Mouse (Mus musculus) heart, embryonic 14.5 days (tissue): ENCODE data around the gene Camta2. TPM values are rescaled to one million over a fixed set of nuclear protein-coding genes. Genes with fewer than 3 reads are reported as not detected.

Experiments used
- ATAC-seq: fragments of 200-750 bp; cut with Nextera tagmentation; 2 replicates; pipeline ENCODE4 v1.8.0; 2017; ENCODE audit warnings: low read depth, moderate TSS enrichment; ENCODE audit not compliant: insufficient number of reproducible peaks, insufficient read depth, low FRiP score
- H3K27ac ChIP-seq, 2 experiments: fragments of 200-500 bp in 1 of 2; fragments of 300-500 bp in 1 of 2; sonication (generic) in 1 of 2; replicated peaks in 1 of 2; 2 replicates each; pipeline ENCODE4 v1.5.1; 2012 to 2014; ENCODE audit warnings: low read depth in 2 of 2, low read length in 2 of 2, control low read depth in 1 of 2, mild to moderate bottlenecking in 1 of 2, mixed read lengths in 1 of 2; ENCODE audit not compliant: control insufficient read depth in 1 of 2, insufficient read depth in 1 of 2
- H3K27me3 ChIP-seq: fragments of 300-500 bp; sonication (generic); 2 replicates; pipeline ENCODE4 v1.6.1; 2014; ENCODE audit warnings: mild to moderate bottlenecking, low read length, control low read depth; ENCODE audit not compliant: control insufficient read depth, insufficient read depth
- H3K36me3 ChIP-seq: fragments of 300-500 bp; sonication (generic); 2 replicates; pipeline ENCODE4 v1.6.1; 2014; ENCODE audit warnings: mild to moderate bottlenecking, control low read depth, low read length, mixed read lengths; ENCODE audit not compliant: control insufficient read depth, insufficient read depth
- H3K4me1 ChIP-seq, 2 experiments: fragments of 200-500 bp in 1 of 2; fragments of 300-500 bp in 1 of 2; sonication (generic) in 1 of 2; 2 replicates each; pipeline ENCODE4 v1.6.1; 2012 to 2014; ENCODE audit warnings: low read length in 2 of 2, control low read depth in 1 of 2, mixed read lengths in 1 of 2; ENCODE audit not compliant: control insufficient read depth in 2 of 2, insufficient read depth in 2 of 2
- H3K4me2 ChIP-seq: fragments of 300-500 bp; sonication (generic); 2 replicates; pipeline ENCODE4 v1.6.1; 2014; ENCODE audit warnings: mild to moderate bottlenecking, low read length
- H3K4me3 ChIP-seq, 2 experiments: fragments of 200-500 bp in 1 of 2; fragments of 300-500 bp in 1 of 2; sonication (generic) in 1 of 2; 2 replicates each; pipeline ENCODE4 v1.5.1; 2012 to 2014; ENCODE audit warnings: low read length in 2 of 2, mild to moderate bottlenecking in 2 of 2, control low read depth in 1 of 2, low read depth in 1 of 2, moderate library complexity in 1 of 2; ENCODE audit not compliant: control insufficient read depth in 1 of 2, insufficient read depth in 1 of 2
- H3K9ac ChIP-seq: fragments of 300-500 bp; sonication (generic); 2 replicates; pipeline ENCODE4 v1.6.1; 2014; ENCODE audit warnings: mild to moderate bottlenecking, low read length
- H3K9me3 ChIP-seq: fragments of 300-500 bp; sonication (generic); 2 replicates; pipeline ENCODE4 v1.6.1; 2016; ENCODE audit warnings: low read length, control low read depth; ENCODE audit not compliant: control insufficient read depth
- WGBS: fragments of 180-500 bp; shearing (Covaris S2); extraction: QIAGEN DNeasy Blood & Tissue Kit; methylation state at CpG from one replicate; pipeline ENCODE4 v1.1.7; 2014; 5-methylcytosine and 5-hydroxymethylcytosine counted together
- polyA plus RNA-seq: library from polyadenylated mRNA; unstranded; fragments of >200 nt; fragmentation: Nextera tagmentation; extraction: Ambion mirVana; gene quantifications from 2 replicates; pipeline ENCODE4 v1.2.1, GENCODE M21; 2014

Camta2 gene
- polyA plus RNA-seq, 1 experiment from 2014 or later, result 13.8 TPM

GRCm38 (mm10) chr11:70663957-70664356 lies 23.9 kb downstream of the Camta2 start:
- Histone ChIP-seq H3K4me3 (no peak overlapping the region), H3K4me2 (no peak overlapping the region), H3K9ac (no peak overlapping the region), H3K4me1 (peaks cover 3 to 27% of the 10 kb centered on the region in 2 experiments; a peak in 3 of 4 replicates), H3K27me3 (no peaks in the 10 kb centered on the region), H3K27ac (0 out of 4 replicates have a peak overlapping the region, but pooled peaks of 1 of the 2 experiments have one; percentile 24), H3K9me3 (no peaks in the 10 kb centered on the region), H3K36me3 (peaks cover 82% of the 10 kb centered on the region)
- WGBS, result 69% methylated on average over 6 of the region's 6 CpGs
- no peak for ATAC-seq

- no peak overlapping the region for H3K9ac ChIP-seq
- H3K9me3 ChIP-seq, result no peaks in the 10 kb centered on the region
- no peak overlapping the region for H3K4me2 ChIP-seq
- no peaks in the 10 kb centered on the region for H3K27me3 ChIP-seq
- no peak overlapping the region for H3K4me3 ChIP-seq
- H3K36me3 ChIP-seq, result peaks cover 88% of the 10 kb centered on the region
- H3K27ac ChIP-seq, result 0 out of 4 replicates have a peak overlapping the region, but pooled peaks of 1 of the 2 experiments have one; percentile 19
- peaks cover 9 to 33% of the 10 kb centered on the region in 2 experiments for H3K4me1 ChIP-seq
- WGBS, result 73% methylated on average over 8 of the region's 8 CpGs
- ATAC-seq, result no peak
Observed at GRCm38 (mm10) chr11:70663101-70663500, 24.8 kb downstream of the Camta2 start.

GRCm38 (mm10) chr11:70660571-70660970 lies 27.3 kb downstream of the Camta2 start:
- Histone ChIP-seq H3K27me3 (no peaks in the 10 kb centered on the region), H3K27ac (no peak overlapping the region), H3K36me3 (peaks cover 73% of the 10 kb centered on the region), H3K4me1 (peaks cover 29 to 41% of the 10 kb centered on the region in 2 experiments), H3K4me3 (no peak overlapping the region), H3K9me3 (no peaks in the 10 kb centered on the region), H3K4me2 (no peak overlapping the region), H3K9ac (no peak overlapping the region)
- no peak for ATAC-seq
- 90% methylated on average over 8 of the region's 8 CpGs for WGBS

GRCm38 (mm10) chr11:70658942-70659341 lies 29.0 kb downstream of the Camta2 start:
- H3K27me3 ChIP-seq, result no peaks in the 10 kb centered on the region
- peaks cover 56% of the 10 kb centered on the region for H3K36me3 ChIP-seq
- H3K27ac ChIP-seq, result no peak overlapping the region
- no peaks in the 10 kb centered on the region for H3K9me3 ChIP-seq
- peak overlapping the region; percentile 99 for H3K9ac ChIP-seq
- H3K4me2 ChIP-seq, result peak overlapping the region; percentile 90
- H3K4me1 ChIP-seq, result peaks cover 29 to 39% of the 10 kb centered on the region in 2 experiments
- 51% methylated on average over 7 of the region's 8 CpGs for WGBS
- ATAC-seq, result no peak
- H3K4me3 ChIP-seq, result no peak overlapping the region

GRCm38 (mm10) chr11:70658521-70658920 lies 29.4 kb downstream of the Camta2 start:
- Histone ChIP-seq H3K9ac (peak overlapping the region; percentile 99), H3K9me3 (no peaks in the 10 kb centered on the region), H3K4me1 (peaks cover 29 to 39% of the 10 kb centered on the region in 2 experiments), H3K36me3 (peaks cover 52% of the 10 kb centered on the region), H3K27me3 (no peaks in the 10 kb centered on the region), H3K4me3 (peak overlapping the region; percentile 79 to 97; a peak in 3 of 4 replicates), H3K4me2 (peak overlapping the region; percentile 90), H3K27ac (no peak overlapping the region)
- WGBS, result 79% methylated on average over 5 of the region's 5 CpGs
- no peak for ATAC-seq

- peak overlapping the region; percentile 85 to 98; a peak in 3 of 4 replicates for H3K27ac ChIP-seq
- peaks cover 49% of the 10 kb centered on the region for H3K36me3 ChIP-seq
- peak overlapping the region; percentile 99 for H3K9ac ChIP-seq
- H3K4me1 ChIP-seq, result peaks cover 29 to 37% of the 10 kb centered on the region in 2 experiments
- WGBS, result 47% methylated on average over 9 of the region's 9 CpGs
- H3K4me3 ChIP-seq, result peak overlapping the region; percentile 79 to 97
- H3K27me3 ChIP-seq, result no peaks in the 10 kb centered on the region
- H3K4me2 ChIP-seq, result peak overlapping the region; percentile 90
- no peaks in the 10 kb centered on the region for H3K9me3 ChIP-seq
- no peak for ATAC-seq
Observed at GRCm38 (mm10) chr11:70657991-70658390, 29.9 kb downstream of the Camta2 start.

- Histone ChIP-seq H3K9me3 (no peaks in the 10 kb centered on the region), H3K27ac (peak overlapping the region; percentile 85 to 98), H3K4me1 (peaks cover 32 to 40% of the 10 kb centered on the region in 2 experiments)
Observed at GRCm38 (mm10) chr11:70657573-70657972, 30.3 kb downstream of the Camta2 start.

GRCm38 (mm10) chr11:70656964-70657363 lies 30.9 kb downstream of the Camta2 start, which contains the start of gene Eno3:
TSS of gene Eno3 (plus strand) at chr11:70657202.
- Histone ChIP-seq H3K36me3 (peaks cover 49% of the 10 kb centered on the region), H3K9me3 (no peaks in the 10 kb centered on the region), H3K9ac (peak within 1 kb of the TSS; percentile 99), H3K27ac (peak within 1 kb of the TSS; percentile 85 to 98), H3K27me3 (no peaks in the 10 kb centered on the region), H3K4me3 (peak within 1 kb of the TSS; percentile 79 to 97), H3K4me1 (peaks cover 35 to 46% of the 10 kb centered on the region in 2 experiments), H3K4me2 (peak within 1 kb of the TSS; percentile 90)
- 9% methylated on average over 3 of the region's 3 CpGs for WGBS
- ATAC-seq, result peak; percentile 54

More at GRCm38 (mm10) chr11:70657573-70657972, 30.3 kb downstream of the Camta2 start:
- 29% methylated on average over 6 of the region's 6 CpGs for WGBS
- H3K9ac ChIP-seq, result peak overlapping the region; percentile 99
- ATAC-seq, result no peak
- H3K4me2 ChIP-seq, result peak overlapping the region; percentile 90
- peak overlapping the region; percentile 79 to 97 for H3K4me3 ChIP-seq
- peaks cover 49% of the 10 kb centered on the region for H3K36me3 ChIP-seq
- no peaks in the 10 kb centered on the region for H3K27me3 ChIP-seq
